Mouse (Mus musculus): ENCODE data around the gene Ubac2.

DNA sequence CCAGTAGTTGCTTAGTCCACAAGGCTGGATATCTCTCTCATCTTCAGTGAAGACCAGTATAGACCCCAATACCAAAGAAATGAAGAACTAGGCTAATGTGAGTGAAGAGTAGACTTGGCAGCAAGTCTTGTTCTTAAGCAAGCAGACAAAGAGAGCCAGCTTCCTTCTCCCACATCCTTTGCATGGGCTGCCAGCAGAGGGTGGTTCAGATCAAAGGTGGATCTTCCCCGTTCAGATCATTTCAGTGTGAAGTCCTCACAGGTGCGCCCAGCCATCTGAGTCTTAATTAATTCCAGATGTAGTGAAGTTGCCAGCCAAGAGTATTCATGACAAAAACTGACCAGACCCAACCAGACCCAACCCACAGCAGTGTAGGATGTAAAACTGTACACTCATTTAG, 139.5 kb downstream of the Ubac2 start:
- no peak for TF ChIP-seq EP300 (IDR thresholded peaks at IDR 0.05; ENCODE audit: low read depth)
- no peak for TF ChIP-seq CTCF (IDR thresholded peaks at IDR 0.05; ENCODE audit: low read depth)
